In genomic region chr2:161467035-161467434, GRCm38 (mm10) we compare ENCODE assay signal across 22 mouse cellular contexts.
DNase-seq lines count a peak whose midpoint lies in the region; ATAC-seq and TF ChIP-seq lines count a peak whose summit lies in the region.
"Had no signal": no experiment of that assay in that cellular context is flagged by ENCODE, and none has a peak within 500 bp of the region (broad histone marks: within the 10 kb centered on the region; RNA-seq: fewer than 3 reads in every experiment).

No protein-coding gene starts in this region.

- H3K27me3 ChIP-seq in hindbrain, embryonic 11.5 days (ENCODE audit: control insufficient read depth, insufficient read depth, low read length): no peaks in the 10 kb centered on the region
- H3K27me3 ChIP-seq in hindbrain, embryonic 16.5 days (replicated peaks; ENCODE audit: control insufficient read depth, insufficient read depth, low read length): no peaks in the 10 kb centered on the region
- no peaks in the 10 kb centered on the region; the same call in 1 of the 2 replicates for H3K27me3 ChIP-seq in embryonic facial prominence, embryonic 10.5 days (replicated peaks; ENCODE audit: low read depth, poor library complexity, severe bottlenecking)
- H3K27me3 ChIP-seq in limb, embryonic 11.5 days (ENCODE audit: control insufficient read depth, insufficient read depth, low read length): no peaks in the 10 kb centered on the region
- no peaks in the 10 kb centered on the region for H3K27me3 ChIP-seq in heart, embryonic 11.5 days (ENCODE audit: control insufficient read depth, insufficient read depth, low read length)
- no peaks in the 10 kb centered on the region for H3K27me3 ChIP-seq in midbrain, postnatal 0 days (ENCODE audit: insufficient read depth, low read length)
- H3K27me3 ChIP-seq: neural tube, embryonic 12.5 days had no signal

- H3K4me1 ChIP-seq in hindbrain, embryonic 11.5 days (replicated peaks; ENCODE audit: control insufficient read depth, insufficient read depth, low read length): no peaks in the 10 kb centered on the region
- H3K4me1 ChIP-seq in hindbrain, embryonic 16.5 days (ENCODE audit: control insufficient read depth, insufficient read depth, low read depth, low read length): no peaks in the 10 kb centered on the region
- no peaks in the 10 kb centered on the region; the same call in 1 of the 2 replicates for H3K4me1 ChIP-seq in embryonic facial prominence, embryonic 10.5 days
- no peaks in the 10 kb centered on the region for H3K4me1 ChIP-seq in limb, embryonic 11.5 days (ENCODE audit: control insufficient read depth, insufficient read depth, low read length)
- H3K4me1 ChIP-seq in heart, embryonic 11.5 days (ENCODE audit: control insufficient read depth, insufficient read depth, low read length): no peaks in the 10 kb centered on the region
- H3K4me1 ChIP-seq in midbrain, postnatal 0 days (ENCODE audit: insufficient read depth, low read length): no peaks in the 10 kb centered on the region
- H3K4me1 ChIP-seq: neural tube, embryonic 12.5 days had no signal

- peak; percentile 27 for DNase-seq in hindbrain, embryonic 11.5 days (ENCODE audit: low spot score)
- DNase-seq in ZHBTc4 (ENCODE audit: low read depth, low spot score): peak; percentile 8
- peak; percentile 60 for DNase-seq in embryonic facial prominence, embryonic 10.5 days (ENCODE audit: low spot score)
- peak; percentile 58 for DNase-seq in limb, embryonic 11.5 days (ENCODE audit: low spot score)
- no peak for DNase-seq in midbrain, postnatal 0 days (ENCODE audit: low spot score)
- no peak for DNase-seq in lung, postnatal 4 days
- DNase-seq: adrenal gland, postnatal 25 days; cerebellum, adult 9-10 months; forebrain, postnatal 0 days; gastrocnemius, adult 2 months; heart, postnatal 4 days; kidney, adult 2 months; kidney, postnatal 25 days; lung, postnatal 10 days; midbrain, embryonic 14.5 days; retina, postnatal 1 day; right cerebral cortex, postnatal 25 days; spleen, adult 18-20 months had no signal

- H3K36me3 ChIP-seq in hindbrain, embryonic 11.5 days (ENCODE audit: control insufficient read depth, insufficient read depth, low read length): no peaks in the 10 kb centered on the region
- H3K36me3 ChIP-seq in hindbrain, embryonic 16.5 days (ENCODE audit: control insufficient read depth, insufficient read depth, low read length): no peaks in the 10 kb centered on the region
- no peaks in the 10 kb centered on the region for H3K36me3 ChIP-seq in embryonic facial prominence, embryonic 10.5 days (replicated peaks)
- H3K36me3 ChIP-seq in limb, embryonic 11.5 days (ENCODE audit: control insufficient read depth, insufficient read depth, low read length): no peaks in the 10 kb centered on the region
- H3K36me3 ChIP-seq in heart, embryonic 11.5 days (ENCODE audit: control insufficient read depth, insufficient read depth, low read length): no peaks in the 10 kb centered on the region
- H3K36me3 ChIP-seq in midbrain, postnatal 0 days (ENCODE audit: insufficient read depth, low read length): no peaks in the 10 kb centered on the region
- H3K36me3 ChIP-seq: neural tube, embryonic 12.5 days had no signal

- H3K27ac ChIP-seq in hindbrain, embryonic 11.5 days (ENCODE audit: low read depth, low read length): no peak overlapping the region
- H3K27ac ChIP-seq in hindbrain, embryonic 16.5 days (ENCODE audit: low read depth, low read length): no peak overlapping the region
- H3K27ac ChIP-seq in embryonic facial prominence, embryonic 10.5 days (replicated peaks): no peak overlapping the region
- no peak overlapping the region for H3K27ac ChIP-seq in limb, embryonic 11.5 days (replicated peaks; ENCODE audit: low read depth, low read length)
- no peak overlapping the region for H3K27ac ChIP-seq in heart, embryonic 11.5 days (ENCODE audit: low read depth, low read length)
- H3K27ac ChIP-seq in midbrain, postnatal 0 days (ENCODE audit: low read depth, low read length): no peak overlapping the region
- H3K27ac ChIP-seq: gastrocnemius, adult 2 months; left cerebral cortex, adult 2 months; neural tube, embryonic 12.5 days had no signal

- H3K4me2 ChIP-seq in hindbrain, embryonic 11.5 days (replicated peaks; ENCODE audit: low read depth, low read length): no peak overlapping the region
- no peak overlapping the region for H3K4me2 ChIP-seq in hindbrain, embryonic 16.5 days (ENCODE audit: low read length)
- no peak overlapping the region for H3K4me2 ChIP-seq in limb, embryonic 11.5 days (ENCODE audit: low read depth, severe bottlenecking)
- H3K4me2 ChIP-seq in heart, embryonic 11.5 days: no peak overlapping the region
- no peak overlapping the region for H3K4me2 ChIP-seq in midbrain, postnatal 0 days (ENCODE audit: low read depth, low read length, poor library complexity, severe bottlenecking)
- H3K4me2 ChIP-seq: neural tube, embryonic 12.5 days had no signal

- no peak for ATAC-seq in hindbrain, embryonic 11.5 days (ENCODE audit: low FRiP score)
- ATAC-seq in hindbrain, embryonic 16.5 days: no peak
- peak; percentile 39; the same call in 1 of the 2 replicates for ATAC-seq in limb, embryonic 11.5 days (ENCODE audit: insufficient number of reproducible peaks, low FRiP score, low TSS enrichment, low read depth)
- no peak for ATAC-seq in heart, embryonic 11.5 days (replicated peaks; ENCODE audit: insufficient number of reproducible peaks, low FRiP score, low TSS enrichment)
- no peak for ATAC-seq in midbrain, postnatal 0 days (ENCODE audit: low FRiP score)
- ATAC-seq: forebrain, postnatal 0 days had no signal

- no peaks in the 10 kb centered on the region for H3K9me3 ChIP-seq in hindbrain, embryonic 11.5 days (ENCODE audit: control insufficient read depth, low read length)
- no peaks in the 10 kb centered on the region; the same call in 1 of the 2 replicates for H3K9me3 ChIP-seq in hindbrain, embryonic 16.5 days (ENCODE audit: control insufficient read depth, low read length)
- H3K9me3 ChIP-seq in embryonic facial prominence, embryonic 10.5 days: no peaks in the 10 kb centered on the region
- no peaks in the 10 kb centered on the region for H3K9me3 ChIP-seq in limb, embryonic 11.5 days (ENCODE audit: control insufficient read depth, low read length)
- no peaks in the 10 kb centered on the region for H3K9me3 ChIP-seq in heart, embryonic 11.5 days (replicated peaks; ENCODE audit: control insufficient read depth, low read length)
- no peaks in the 10 kb centered on the region for H3K9me3 ChIP-seq in midbrain, postnatal 0 days (ENCODE audit: low read length)
- H3K9me3 ChIP-seq: neural tube, embryonic 12.5 days had no signal

- 85% methylated on average over 1 of the region's 1 CpGs for WGBS in hindbrain, embryonic 11.5 days
- WGBS in hindbrain, embryonic 16.5 days: 68% methylated on average over 1 of the region's 1 CpGs
- WGBS in embryonic facial prominence, embryonic 10.5 days: 41% methylated on average over 1 of the region's 1 CpGs
- 24% methylated on average over 1 of the region's 1 CpGs for WGBS in limb, embryonic 11.5 days
- 60% methylated on average over 1 of the region's 1 CpGs for WGBS in heart, embryonic 11.5 days (ENCODE audit: insufficient replicate concordance)
- WGBS in midbrain, postnatal 0 days: 90% methylated on average over 1 of the region's 1 CpGs

- H3K4me3 ChIP-seq in hindbrain, embryonic 11.5 days (ENCODE audit: low read depth, low read length): no peak overlapping the region
- no peak overlapping the region for H3K4me3 ChIP-seq in hindbrain, embryonic 16.5 days (ENCODE audit: low read length)
- H3K4me3 ChIP-seq in embryonic facial prominence, embryonic 10.5 days: no peak overlapping the region
- no peak overlapping the region for H3K4me3 ChIP-seq in limb, embryonic 11.5 days (ENCODE audit: low read depth, low read length)
- no peak overlapping the region for H3K4me3 ChIP-seq in heart, embryonic 11.5 days (ENCODE audit: low read depth, low read length)
- H3K4me3 ChIP-seq in midbrain, postnatal 0 days (ENCODE audit: low read depth, low read length): no peak overlapping the region
- H3K4me3 ChIP-seq: gastrocnemius, adult 2 months; left cerebral cortex, adult 2 months; neural tube, embryonic 12.5 days had no signal

- TF ChIP-seq CTCF in midbrain, postnatal 0 days (IDR thresholded peaks at IDR 0.05): no peak

- no peak overlapping the region for H3K9ac ChIP-seq in hindbrain, embryonic 11.5 days (ENCODE audit: low read depth, low read length)
- H3K9ac ChIP-seq in hindbrain, embryonic 16.5 days (ENCODE audit: low read depth, low read length): no peak overlapping the region
- no peak overlapping the region for H3K9ac ChIP-seq in limb, embryonic 11.5 days (ENCODE audit: low read length)
- H3K9ac ChIP-seq in heart, embryonic 11.5 days (ENCODE audit: low read depth, low read length): no peak overlapping the region
- H3K9ac ChIP-seq in midbrain, postnatal 0 days (replicated peaks; ENCODE audit: low read length, poor library complexity, severe bottlenecking): no peak overlapping the region
- H3K9ac ChIP-seq: forebrain, postnatal 0 days; neural tube, embryonic 12.5 days had no signal

Comparison
In these comparisons a context has a peak if more than half of its experiments do, and no peak if none do; other contexts are left out.
1. DNase-seq: peak in hindbrain, embryonic 11.5 days (single experiment), ZHBTc4 (single experiment), embryonic facial prominence, embryonic 10.5 days (single experiment) and limb, embryonic 11.5 days (single experiment); none in midbrain, postnatal 0 days (single experiment) and lung, postnatal 4 days (0 of 2).